Mouse (Mus musculus) layer of hippocampus, postnatal 25 days (tissue): ENCODE results near the gene Taf1c. TPM values are rescaled to one million over a fixed set of nuclear protein-coding genes. Genes with fewer than 3 reads are reported as not detected.

Experiments used
- DNase-seq, 2 experiments: peaks; one replicate each; pipeline ENCODE4 v3.0.0; 2022; ENCODE audit warnings: mixed read lengths in 2 of 2, low spot score in 1 of 2; ENCODE audit errors: extremely low spot score in 1 of 2
- total RNA-seq, 2 experiments: library from RNA; stranded (reverse); gene quantifications; 2 replicates each; pipeline ENCODE4 v1.2.3; 2021

Gene Taf1c
- total RNA-seq, 2 experiments from 2014 or later = 10.5 to 11.1 TPM

- DNase-seq = no peak
Observed at GRCm38 (mm10) chr8:119575366-119575726, 29.7 kb downstream of the Taf1c start.

- peak; percentile 96 to 97 for DNase-seq
Observed at GRCm38 (mm10) chr8:119574437-119575365, 30.3 kb downstream of the Taf1c start, which contains the start of the genes Hsdl1 and Dnaaf1. Gene Hsdl1, minus strand, starts transcription at chr8:119575183. Gene Dnaaf1, plus strand, starts transcription at chr8:119575235.

- DNase-seq = no peak
Observed at GRCm38 (mm10) chr8:119572411-119572810, 32.6 kb downstream of the Taf1c start.

- DNase-seq = no peak
Observed at GRCm38 (mm10) chr8:119571135-119571534, 33.9 kb downstream of the Taf1c start.

- DNase-seq = no peak
Observed at GRCm38 (mm10) chr8:119569881-119570280, 35.1 kb downstream of the Taf1c start.

- no peak for DNase-seq
Observed at GRCm38 (mm10) chr8:119568951-119569350, 36.1 kb downstream of the Taf1c start.

- no peak for DNase-seq
Observed at GRCm38 (mm10) chr8:119568251-119568650, 36.8 kb downstream of the Taf1c start.

GRCm38 (mm10) chr8:119566367-119566766 is 38.7 kb downstream of the Taf1c start:
- no peak for DNase-seq

- DNase-seq = no peak
Observed at GRCm38 (mm10) chr8:119563849-119564251, 41.2 kb downstream of the Taf1c start.

- DNase-seq = no peak
Observed at GRCm38 (mm10) chr8:119559402-119559720, 45.7 kb downstream of the Taf1c start.

GRCm38 (mm10) chr8:119558603-119559401 is 46.2 kb downstream of the Taf1c start, which contains the start of gene Mbtps1:
Gene Mbtps1, minus strand, starts transcription at chr8:119558735.
- DNase-seq = peak; percentile 93 to 98

- DNase-seq = peak in 1 of 2 experiments; percentile 67
Observed at GRCm38 (mm10) chr8:119557821-119558602, 47.0 kb downstream of the Taf1c start.

GRCm38 (mm10) chr8:119557132-119557531 is 47.9 kb downstream of the Taf1c start:
- no peak for DNase-seq

GRCm38 (mm10) chr8:119555861-119556260 is 49.2 kb downstream of the Taf1c start:
- DNase-seq = no peak

- no peak for DNase-seq
Observed at GRCm38 (mm10) chr8:119552967-119553366, 52.1 kb downstream of the Taf1c start.

- no peak for DNase-seq
Observed at GRCm38 (mm10) chr8:119548560-119549113, 56.4 kb downstream of the Taf1c start.
